Mouse (Mus musculus) lung, adult 2 months (tissue): ENCODE results near the gene Pgd. TPM values are rescaled to one million over a fixed set of nuclear protein-coding genes. Genes with fewer than 3 reads are reported as not detected.
A peak's percentile ranks its signal among the peaks of the same experiment; 100 is the strongest.
"Not testable (repeated sequence)": the region's sequence is repeated elsewhere in the genome, so short reads cannot be mapped to it uniquely, and the experiment has no call there.

ENCODE experiments used
- DNase-seq: peaks from one replicate; pipeline ENCODE4 v3.0.0; 2022
- H3K4me1 ChIP-seq: fragments of 200-500 bp; 2 replicates; pipeline ENCODE4 v1.6.1; 2011; ENCODE audit warnings: low read length; ENCODE audit not compliant: control insufficient read depth, insufficient read depth
- H3K4me3 ChIP-seq: fragments of 200-500 bp; replicated peaks from 2 replicates; pipeline ENCODE3; 2011; ENCODE audit warnings: low read depth, mild to moderate bottlenecking, control low read depth, low read length; ENCODE audit errors: extremely low read depth
- CTCF ChIP-seq: fragments of 200-500 bp; IDR thresholded peaks from 2 replicates; pipeline ENCODE4 v1.5.1; 2011; ENCODE audit warnings: mild to moderate bottlenecking, low read length, control low read depth; ENCODE audit not compliant: insufficient read depth
- POLR2A ChIP-seq: fragments of 200-500 bp; IDR thresholded peaks from 2 replicates; pipeline ENCODE4 v1.6.1; 2011; ENCODE audit warnings: low read depth, mild to moderate bottlenecking, control low read depth, low read length, borderline replicate concordance; ENCODE audit errors: extremely low read depth
- WGBS: fragments of 180-500 bp; shearing (Covaris S2); methylation state at CpG from one replicate; pipeline ENCODE4 v1.1.7; 2018; 5-methylcytosine and 5-hydroxymethylcytosine counted together
- polyA plus RNA-seq: library from polyadenylated mRNA; depleted of rRNA; stranded (reverse); fragments of >200 nt; gene quantifications from 2 replicates; pipeline ENCODE4 v1.2.3, GENCODE M21; 2012; rRNA removed

Gene Pgd
- polyA plus RNA-seq, 1 experiment: 184 TPM

- Histone ChIP-seq H3K4me3 (no peak overlapping the region), H3K4me1 (no peaks in the 10 kb centered on the region)
- 68% methylated on average over 11 of the region's 11 CpGs for WGBS
- TF ChIP-seq CTCF (no peak), POLR2A (no peak)
- DNase-seq: no peak
These were observed 41.0 kb downstream of the Pgd start for GRCm38 (mm10) chr4:149125341-149126114.

DNA sequence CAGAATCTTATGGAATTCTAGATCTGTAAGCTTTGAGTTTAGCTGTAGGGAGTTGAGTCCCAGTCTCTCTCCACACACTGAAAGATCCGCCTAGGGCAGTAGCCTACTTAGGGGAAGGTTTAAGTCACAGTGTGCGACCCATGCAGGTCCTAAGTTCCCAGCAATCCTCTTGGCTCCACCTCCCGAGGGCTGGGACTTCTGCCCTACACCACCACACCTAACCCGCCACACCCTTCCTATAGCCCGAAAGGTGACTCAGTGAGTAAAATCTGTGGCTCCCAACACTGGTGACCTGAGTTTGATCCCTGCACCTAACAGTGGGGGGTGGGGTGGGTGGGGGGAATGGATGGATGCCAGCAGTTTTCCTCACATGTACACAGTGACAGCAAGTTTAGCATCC lies 43.1 kb downstream of the Pgd start:
- Histone ChIP-seq H3K4me3 (no peak overlapping the region), H3K4me1 (no peaks in the 10 kb centered on the region)
- TF ChIP-seq POLR2A (no peak), CTCF (no peak)
- WGBS: 73% methylated on average over 5 of the region's 5 CpGs
- DNase-seq: no peak

DNA sequence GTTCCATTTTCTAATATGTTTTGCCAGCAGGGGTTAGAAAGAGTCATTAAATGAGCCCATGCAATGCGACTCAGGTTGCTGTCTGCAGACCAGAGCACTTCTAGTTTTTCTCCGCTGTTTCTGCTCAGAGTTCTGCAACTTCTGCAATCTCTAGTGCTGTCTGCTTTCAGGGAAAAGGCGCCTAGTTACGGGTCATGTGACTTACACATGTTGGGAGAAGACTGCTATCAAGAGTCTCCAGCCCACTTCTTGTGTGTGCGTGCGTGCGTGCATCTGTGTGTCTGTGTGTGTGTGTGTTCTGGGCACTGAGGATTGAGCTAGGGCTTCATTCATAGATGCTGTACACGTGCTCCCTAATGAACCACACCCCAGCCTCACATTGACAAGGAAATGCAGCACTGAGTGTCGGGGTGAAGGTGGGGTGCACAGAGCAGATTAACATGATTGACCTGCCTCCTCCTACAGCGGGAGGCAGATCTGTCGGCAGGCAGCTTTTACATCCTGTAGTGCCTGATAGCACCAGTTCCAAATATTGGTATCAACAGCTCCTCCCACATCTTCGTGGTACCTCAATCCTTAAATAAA lies 46.5 kb downstream of the Pgd start:
- H3K4me1 ChIP-seq, DNase-seq, H3K4me3 ChIP-seq: not testable (repeated sequence)
- 73% methylated on average over 12 of the region's 12 CpGs for WGBS

DNA sequence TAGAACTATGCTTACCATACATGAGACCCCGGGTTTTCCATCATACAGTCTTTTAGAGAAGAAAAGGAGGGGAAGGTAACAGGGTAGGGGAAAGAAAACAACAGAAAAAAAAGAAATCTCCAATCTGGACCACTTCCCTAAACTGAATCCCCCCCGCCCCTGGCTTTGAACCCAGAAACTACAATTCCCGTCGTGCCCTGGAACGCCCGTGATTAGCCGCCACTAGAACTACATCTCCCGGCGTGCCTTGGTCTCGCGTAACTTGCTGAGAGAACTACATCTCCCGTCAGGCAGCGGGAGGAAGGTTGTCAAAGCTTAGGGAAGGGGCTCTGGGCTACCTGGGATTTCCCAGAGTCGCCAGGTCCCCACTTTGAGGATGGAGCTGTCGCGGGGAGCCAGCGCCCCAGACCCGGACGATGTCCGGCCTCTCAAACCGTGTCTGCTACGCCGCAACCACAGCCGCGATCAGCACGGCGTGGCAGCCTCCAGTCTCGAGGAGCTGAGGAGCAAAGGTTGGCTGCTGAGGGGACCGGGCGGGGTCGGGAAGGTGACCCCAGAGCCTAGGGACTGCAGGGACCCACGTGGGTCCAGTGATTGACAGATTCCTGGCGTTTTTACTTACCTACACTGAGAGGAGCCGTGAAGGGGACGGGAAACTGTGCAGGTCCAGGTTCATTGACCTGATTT lies 62.6 kb downstream of the Pgd start, which contains the start of gene Dffa:
Gene Dffa, plus strand, starts transcription at position 272 of the 687 bp plus-strand sequence.
- Histone ChIP-seq H3K4me3 (peak within 1 kb of the TSS; percentile 71), H3K4me1 (peaks cover 4% of the 10 kb centered on the region; the same call in 1 of the 2 replicates)
- TF ChIP-seq CTCF (no peak), POLR2A (peak; percentile 64; the same call in 1 of the 2 replicates)
- WGBS: under 1% methylated on average over 35 of the region's 35 CpGs
- DNase-seq: peak; percentile 95

- Histone ChIP-seq H3K4me1 (peaks cover 7% of the 10 kb centered on the region), H3K4me3 (no peak overlapping the region)
- WGBS: 76% methylated on average over 3 of the region's 3 CpGs
- no peak for TF ChIP-seq CTCF
- no peak for TF ChIP-seq POLR2A
- no peak for DNase-seq
These were observed 65.1 kb downstream of the Pgd start for GRCm38 (mm10) chr4:149101456-149101855.

DNA sequence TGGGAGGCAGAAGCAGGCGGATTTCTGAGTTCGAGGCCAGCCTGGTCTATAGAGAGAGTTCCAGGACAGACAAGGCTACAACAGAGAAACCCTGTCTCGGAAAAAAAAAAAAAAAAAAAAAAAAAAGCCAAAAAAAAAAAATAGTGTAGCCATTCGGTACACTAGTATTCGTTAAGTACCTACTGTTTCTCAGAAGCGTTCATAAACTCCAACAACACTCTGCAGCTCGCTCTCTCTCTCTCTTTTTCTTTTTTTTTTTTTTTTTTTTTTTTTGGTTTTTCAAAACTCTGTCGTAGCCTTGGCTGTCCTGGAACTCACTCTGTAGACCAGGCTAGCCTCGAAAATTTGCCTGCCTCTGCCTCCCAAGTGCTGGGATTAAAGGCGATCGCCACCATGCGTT lies 66.1 kb downstream of the Pgd start:
- DNase-seq, H3K4me1 ChIP-seq, H3K4me3 ChIP-seq: not testable (repeated sequence)
- WGBS: 84% methylated on average over 12 of the region's 12 CpGs

Other genes starting within 250 kb of the Pgd start
- 36.3 and 39.2 TPM in 2 replicates for gene Pex14, start 66.9 kb downstream of the Pgd start, polyA plus RNA-seq
- 15.2 and 19.4 TPM in 2 replicates for gene Dffa, start 62.6 kb downstream of the Pgd start, polyA plus RNA-seq
- gene Cort, start 40.0 kb downstream of the Pgd start, polyA plus RNA-seq: not detected in 2 replicates
- gene Cenps, start 29.1 kb downstream of the Pgd start, polyA plus RNA-seq: 0.37 and 1.4 TPM in 2 replicates
- gene Kif1b, start 140.9 kb upstream of the Pgd start, polyA plus RNA-seq: 32.0 and 43.8 TPM in 2 replicates